Mouse (Mus musculus): ENCODE measurements around the gene Olfr790. TPM values are rescaled to one million over a fixed set of nuclear protein-coding genes. Genes with fewer than 3 reads are reported as not detected.

The Olfr790 gene
- not detected for polyA plus RNA-seq (2017; shearing (Covaris generic))

- no peak for ATAC-seq
Observed at GRCm38 (mm10) chr10:129498192-129498591, at the start of gene Olfr790. Olfr790 (plus strand) TSS chr10:129498492.

- no peak for ATAC-seq
Observed at GRCm38 (mm10) chr10:129461562-129461961, 36.7 kb upstream of the Olfr790 start, which contains the start of gene Olfr787. Olfr787 (plus strand) TSS chr10:129461862.

GRCm38 (mm10) chr10:129470698-129471097 lies 27.6 kb upstream of the Olfr790 start, which contains the start of gene Olfr788:
Olfr788 (plus strand) TSS chr10:129470998.
- ATAC-seq: no peak

GRCm38 (mm10) chr10:129473256-129473655 lies 25.0 kb upstream of the Olfr790 start:
- ATAC-seq: no peak

- no peak for ATAC-seq
Observed at GRCm38 (mm10) chr10:129473723-129474122, 24.6 kb upstream of the Olfr790 start.

- no peak for ATAC-seq
Observed at GRCm38 (mm10) chr10:129484452-129484851, 13.8 kb upstream of the Olfr790 start, which contains the start of gene Olfr789. Olfr789 (plus strand) TSS chr10:129484752.

GRCm38 (mm10) chr10:129490101-129490500 lies 8.2 kb upstream of the Olfr790 start:
- ATAC-seq: no peak

- no peak for ATAC-seq
Observed at GRCm38 (mm10) chr10:129521492-129521891, 23.2 kb downstream of the Olfr790 start, which contains the start of gene Olfr791. Olfr791 (plus strand) TSS chr10:129521792.

GRCm38 (mm10) chr10:129538862-129539261 lies 40.6 kb downstream of the Olfr790 start, which contains the start of gene Olfr792:
Olfr792 (plus strand) TSS chr10:129539162.
- ATAC-seq: no peak

- ATAC-seq: no peak
Observed at GRCm38 (mm10) chr10:129549354-129549753, 51.1 kb downstream of the Olfr790 start.

Other genes with a start within 250 kb of the Olfr790 start
- gene Olfr776, start 239.4 kb upstream of the Olfr790 start, polyA plus RNA-seq (2017; shearing (Covaris generic)): not detected
- not detected for gene Olfr777, start 227.0 kb upstream of the Olfr790 start, polyA plus RNA-seq (2017; shearing (Covaris generic))
- not detected for gene Olfr780, start 180.4 kb upstream of the Olfr790 start, polyA plus RNA-seq (2017; shearing (Covaris generic))
- gene Olfr781, start 169.6 kb upstream of the Olfr790 start, polyA plus RNA-seq (2017; shearing (Covaris generic)): not detected
- gene Olfr782, start 149.6 kb upstream of the Olfr790 start, polyA plus RNA-seq (2017; shearing (Covaris generic)): not detected
- under 1 TPM in 1 of 2 experiments, not detected in 1; 0.09 TPM for gene Olfr784, start 114.4 kb upstream of the Olfr790 start, polyA plus RNA-seq (2017; shearing (Covaris generic))
- under 1 TPM in 1 of 2 experiments, not detected in 1; 0.19 TPM for gene Olfr785, start 93.1 kb upstream of the Olfr790 start, polyA plus RNA-seq (2017; shearing (Covaris generic))
- not detected for gene Olfr786, start 71.2 kb upstream of the Olfr790 start, polyA plus RNA-seq (2017; shearing (Covaris generic))
- gene Olfr787, start 36.6 kb upstream of the Olfr790 start, polyA plus RNA-seq (2017; shearing (Covaris generic)): under 1 TPM in 1 of 2 experiments, not detected in 1; 0.24 TPM
- gene Olfr788, start 27.5 kb upstream of the Olfr790 start, polyA plus RNA-seq (2017; shearing (Covaris generic)): not detected
- not detected for gene Olfr789, start 13.7 kb upstream of the Olfr790 start, polyA plus RNA-seq (2017; shearing (Covaris generic))
- not detected for gene Olfr791, start 23.3 kb downstream of the Olfr790 start, polyA plus RNA-seq (2017; shearing (Covaris generic))
- not detected for gene Olfr792, start 40.7 kb downstream of the Olfr790 start, polyA plus RNA-seq (2017; shearing (Covaris generic))
- not detected for gene Olfr794, start 69.2 kb downstream of the Olfr790 start, polyA plus RNA-seq (2017; shearing (Covaris generic))
- gene Olfr796, start 114.1 kb downstream of the Olfr790 start, polyA plus RNA-seq (2017; shearing (Covaris generic)): not detected
- gene Olfr798, start 129.4 kb downstream of the Olfr790 start, polyA plus RNA-seq (2017; shearing (Covaris generic)): not detected
- not detected for gene Olfr799, start 139.0 kb downstream of the Olfr790 start, polyA plus RNA-seq (2017; shearing (Covaris generic))
- gene Olfr800, start 159.2 kb downstream of the Olfr790 start, polyA plus RNA-seq (2017; shearing (Covaris generic)): not detected
- gene Olfr801, start 175.4 kb downstream of the Olfr790 start, polyA plus RNA-seq (2017; shearing (Covaris generic)): not detected
- gene Olfr802, start 189.7 kb downstream of the Olfr790 start, polyA plus RNA-seq (2017; shearing (Covaris generic)): not detected
- not detected for gene Olfr803, start 195.8 kb downstream of the Olfr790 start, polyA plus RNA-seq (2017; shearing (Covaris generic))
- gene Olfr804, start 204.7 kb downstream of the Olfr790 start, polyA plus RNA-seq (2017; shearing (Covaris generic)): not detected
- gene Olfr805, start 230.9 kb downstream of the Olfr790 start, polyA plus RNA-seq (2017; shearing (Covaris generic)): not detected
- not detected for gene Olfr806, start 243.4 kb downstream of the Olfr790 start, polyA plus RNA-seq (2017; shearing (Covaris generic))

Data from CD4-positive, CD25-positive, alpha-beta regulatory T cell, adult 4 months (primary cell).